Mouse (Mus musculus) MEL (cell line): ENCODE data around the gene Isg20l2. TPM values are rescaled to one million over a fixed set of nuclear protein-coding genes. Genes with fewer than 3 reads are reported as not detected.

Source experiments
- DNase-seq: peaks from one replicate; pipeline ENCODE4 v3.0.0; 2011; ENCODE audit warnings: low read depth, low spot score
- H3K27ac ChIP-seq: 2 replicates; pipeline ENCODE4 v1.5.1; 2012; ENCODE audit warnings: low read depth, mild to moderate bottlenecking, control low read depth, low read length, moderate library complexity; ENCODE audit not compliant: control insufficient read depth
- H3K27me3 ChIP-seq, 2 experiments: fragments of 150-350 bp in 1 of 2; sonication (generic) in 1 of 2; 2 replicates each; pipeline ENCODE4 v1.6.1; 2012; ENCODE audit warnings: low read length in 2 of 2, mild to moderate bottlenecking in 2 of 2, improper control_type of control experiment in 1 of 2, moderate library complexity in 1 of 2; ENCODE audit not compliant: insufficient read depth in 2 of 2, control insufficient read depth in 1 of 2
- H3K36me3 ChIP-seq, 2 experiments: 2 replicates each; pipeline ENCODE4 v1.6.1; 2012 to 2014; ENCODE audit warnings: low read length in 2 of 2, improper control_type of control experiment in 1 of 2, inconsistent platforms in 1 of 2, mild to moderate bottlenecking in 1 of 2; ENCODE audit not compliant: insufficient read depth in 2 of 2, control insufficient read depth in 1 of 2
- H3K4me1 ChIP-seq, 2 experiments: fragments of 150-350 bp in 1 of 2; sonication (generic) in 1 of 2; 2 replicates each; pipeline ENCODE4 v1.6.1; 2012; ENCODE audit warnings: low read length in 2 of 2, improper control_type of control experiment in 1 of 2, mild to moderate bottlenecking in 1 of 2; ENCODE audit not compliant: insufficient read depth in 2 of 2, control insufficient read depth in 1 of 2
- H3K4me3 ChIP-seq, 2 experiments: fragments of 150-350 bp in 1 of 2; sonication (generic) in 1 of 2; 2 replicates each; pipeline ENCODE4 v1.5.1; 2012; ENCODE audit warnings: low read depth in 2 of 2, low read length in 2 of 2, mild to moderate bottlenecking in 2 of 2, moderate library complexity in 2 of 2, control low read depth in 1 of 2, improper control_type of control experiment in 1 of 2; ENCODE audit not compliant: control insufficient read depth in 1 of 2, insufficient read depth in 1 of 2
- H3K79me2 ChIP-seq: 2 replicates; pipeline ENCODE4 v1.6.1; 2012; ENCODE audit warnings: mild to moderate bottlenecking, low read length, moderate library complexity; ENCODE audit not compliant: control insufficient read depth, poor library complexity, insufficient read depth
- H3K9ac ChIP-seq: 2 replicates; pipeline ENCODE4 v1.6.1; 2012; ENCODE audit warnings: low read depth, mild to moderate bottlenecking, control low read depth, low read length, moderate library complexity; ENCODE audit not compliant: control insufficient read depth, poor library complexity, severe bottlenecking
- H3K9me3 ChIP-seq: fragments of 150-350 bp; sonication (generic); replicated peaks from 2 replicates; pipeline ENCODE4 v1.6.1; 2012; ENCODE audit warnings: mild to moderate bottlenecking, low read length, improper control_type of control experiment, moderate library complexity; ENCODE audit not compliant: insufficient read depth
- BHLHE40 ChIP-seq: IDR thresholded peaks from 2 replicates; pipeline ENCODE4 v1.6.1; 2012; ENCODE audit warnings: low read depth, mild to moderate bottlenecking, inconsistent platforms, low read length, improper control_type of control experiment, borderline replicate concordance
- CHD1 ChIP-seq: IDR thresholded peaks from 2 replicates; pipeline ENCODE4 v1.6.1; 2012; ENCODE audit warnings: low read depth, mild to moderate bottlenecking, inconsistent platforms, low read length, improper control_type of control experiment
- CHD2 ChIP-seq: IDR thresholded peaks from 2 replicates; pipeline ENCODE4 v1.6.1; 2011; ENCODE audit warnings: low read length, improper control_type of control experiment
- CTCF ChIP-seq, 3 experiments: IDR thresholded peaks in 2 of 3; conservative IDR thresholded peaks in 1 of 3; 2 replicates each; pipeline ENCODE4 v1.5.1; 2011 to 2012; ENCODE audit warnings: low read length in 3 of 3, low read depth in 2 of 3, mild to moderate bottlenecking in 2 of 3, improper control_type of control experiment in 1 of 3, inconsistent platforms in 1 of 3, mixed read lengths in 1 of 3, moderate library complexity in 1 of 3; ENCODE audit not compliant: control insufficient read depth in 1 of 3, insufficient read depth in 1 of 3, poor library complexity in 1 of 3, severe bottlenecking in 1 of 3
- ELF1 ChIP-seq: IDR thresholded peaks from 2 replicates; pipeline ENCODE4 v1.6.1; 2014; ENCODE audit warnings: low read depth, mild to moderate bottlenecking, inconsistent platforms, low read length, improper control_type of control experiment, moderate library complexity
- HCFC1 ChIP-seq: IDR thresholded peaks from 2 replicates; pipeline ENCODE4 v1.6.1; 2012; ENCODE audit warnings: low read depth, mild to moderate bottlenecking, inconsistent platforms, low read length, improper control_type of control experiment, moderate library complexity
- JUND ChIP-seq: IDR thresholded peaks from 2 replicates; pipeline ENCODE4 v1.6.1; 2011; ENCODE audit warnings: low read depth, mild to moderate bottlenecking, improper control_type of control experiment, low read length
- KAT2A ChIP-seq: conservative IDR thresholded peaks from 2 replicates; pipeline ENCODE4 v1.6.1; 2012; ENCODE audit warnings: low read depth, low read length, improper control_type of control experiment, inconsistent platforms
- MAFK ChIP-seq: IDR thresholded peaks from 2 replicates; pipeline ENCODE4 v1.6.1; 2011; ENCODE audit warnings: low read depth, mild to moderate bottlenecking, low read length, improper control_type of control experiment, borderline replicate concordance
- MAZ ChIP-seq: IDR thresholded peaks from 2 replicates; pipeline ENCODE4 v1.6.1; 2012; ENCODE audit warnings: low read depth, mild to moderate bottlenecking, inconsistent platforms, low read length, improper control_type of control experiment
- MYB ChIP-seq: IDR thresholded peaks from 2 replicates; pipeline ENCODE4 v1.6.1; 2011; ENCODE audit warnings: mild to moderate bottlenecking, low read depth, low read length, improper control_type of control experiment
- NELFE ChIP-seq: IDR thresholded peaks from 2 replicates; pipeline ENCODE4 v1.6.1; 2011; ENCODE audit warnings: low read depth, low read length, improper control_type of control experiment
- POLR2A ChIP-seq, 2 experiments: IDR thresholded peaks; 2 replicates each; pipeline ENCODE4 v1.6.1; 2011 to 2012; ENCODE audit warnings: low read length in 2 of 2, mild to moderate bottlenecking in 2 of 2, control low read depth in 1 of 2, improper control_type of control experiment in 1 of 2, low read depth in 1 of 2, moderate library complexity in 1 of 2; ENCODE audit not compliant: control insufficient read depth in 1 of 2, insufficient read depth in 1 of 2, poor library complexity in 1 of 2
- POLR2AphosphoS2 ChIP-seq: IDR thresholded peaks from 2 replicates; pipeline ENCODE4 v1.6.1; 2011; ENCODE audit warnings: low read length, improper control_type of control experiment
- POLR2AphosphoS5 ChIP-seq: IDR thresholded peaks from 2 replicates; pipeline ENCODE4 v1.6.1; 2012; ENCODE audit warnings: low read depth, borderline replicate concordance, mild to moderate bottlenecking, inconsistent platforms, low read length, moderate library complexity, mixed read lengths
- SMC3 ChIP-seq: IDR thresholded peaks from 2 replicates; pipeline ENCODE4 v1.6.1; 2011; ENCODE audit warnings: low read depth, low read length, improper control_type of control experiment
- TAL1 ChIP-seq: IDR thresholded peaks from 2 replicates; pipeline ENCODE4 v1.6.1; 2012; ENCODE audit warnings: mild to moderate bottlenecking, inconsistent platforms, low read length, moderate library complexity, mixed read lengths
- TBP ChIP-seq: IDR thresholded peaks from 2 replicates; pipeline ENCODE4 v1.8.0; 2011; ENCODE audit warnings: low read depth, low read length, improper control_type of control experiment
- TCF12 ChIP-seq: IDR thresholded peaks from 2 replicates; pipeline ENCODE4 v1.6.1; 2014; ENCODE audit warnings: low read depth, mild to moderate bottlenecking, inconsistent platforms, low read length, improper control_type of control experiment, moderate library complexity
- ZKSCAN1 ChIP-seq: IDR thresholded peaks from 2 replicates; pipeline ENCODE4 v1.6.1; 2012; ENCODE audit warnings: low read depth, mild to moderate bottlenecking, inconsistent platforms, low read length, improper control_type of control experiment, moderate library complexity
- ZMIZ1 ChIP-seq: IDR thresholded peaks from 2 replicates; pipeline ENCODE4 v1.6.1; 2012; ENCODE audit warnings: low read depth, mild to moderate bottlenecking, inconsistent platforms, low read length, improper control_type of control experiment, moderate library complexity
- ZNF384 ChIP-seq: IDR thresholded peaks from 2 replicates; pipeline ENCODE4 v1.6.1; 2012; ENCODE audit warnings: low read depth, mild to moderate bottlenecking, inconsistent platforms, low read length, improper control_type of control experiment
- polyA plus RNA-seq, 2 experiments: library from polyadenylated mRNA; stranded (reverse) in 1 of 2; unstranded in 1 of 2; fragments of >175 nt in 1 of 2; fragments of >200 nt in 1 of 2; gene quantifications; 2 replicates each; pipeline versions ENCODE4 v1.2.1 to v1.2.4; 2012; ENCODE audit warnings: low replicate concordance in 2 of 2, low read depth in 1 of 2; ENCODE audit not compliant: insufficient read length in 2 of 2, insufficient read depth in 1 of 2, missing spikeins in 1 of 2
- total RNA-seq: library from RNA; depleted of rRNA; stranded (reverse); fragments of 300-350 nt; gene quantifications from 2 replicates; pipeline ENCODE4 v1.2.3, GENCODE M21; 2012

Gene Isg20l2
- total and polyA plus RNA-seq, 3 experiments, result 45.0 to 71.8 TPM; not detected in 1

DNA sequence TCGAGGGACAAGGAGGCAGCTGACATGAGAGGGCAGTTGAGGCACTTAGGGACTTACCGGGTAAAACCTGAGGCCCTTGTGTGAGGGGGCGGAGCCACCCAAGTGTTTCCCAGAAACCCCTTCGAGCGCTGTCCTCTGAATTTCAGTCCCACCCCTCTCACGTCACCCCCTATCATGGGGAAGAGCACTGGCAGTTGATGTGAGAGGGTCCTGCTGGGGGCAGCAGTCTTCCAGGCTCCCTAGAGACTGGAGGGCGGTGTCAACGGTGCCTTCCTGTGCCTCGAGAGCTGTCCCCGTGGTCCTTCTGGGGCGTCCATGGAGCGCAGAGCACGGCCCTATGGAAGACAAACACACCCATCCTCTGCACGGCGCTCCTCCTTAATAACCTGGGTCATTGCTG lies 57.5 kb downstream of the Isg20l2 start:
- Histone ChIP-seq H3K9me3 (no peaks in the 10 kb centered on the region), H3K27ac (peak overlapping the region; percentile 60), H3K36me3 (no peaks in the 10 kb centered on the region; a peak in 1 of 4 replicates), H3K9ac (peak overlapping the region; percentile 72), H3K79me2 (no peaks in the 10 kb centered on the region), H3K4me1 (no peaks in the 10 kb centered on the region; a peak in 2 of 4 replicates), H3K27me3 (no peaks in the 10 kb centered on the region), H3K4me3 (peak overlapping the region; percentile 56 to 62)
- TF ChIP-seq TBP (peak; percentile 88), ZKSCAN1 (no peak), BHLHE40 (no peak), POLR2AphosphoS5 (0 out of 2 replicates have a peak, but pooled peaks have one; percentile 36), HCFC1 (peak; percentile 76), POLR2AphosphoS2 (peak; percentile 83), JUND (no peak), CTCF (IDR thresholded peaks at IDR 0.05 in 2 of 3, conservative IDR thresholded peaks at IDR 0.05 in 1 of 3; ENCODE audit: control insufficient read depth in 1 of 3, insufficient read depth in 1 of 3, low read depth in 2 of 3, low read length in 3 of 3, poor library complexity in 1 of 3, severe bottlenecking in 1 of 3) (peak in 2 of 3 experiments; percentile 34 to 40; a peak in 3 of 6 replicates), ELF1 (no peak), ZMIZ1 (peak; percentile 85; the same call in 1 of the 2 replicates), MYB (peak; percentile 33; the same call in 1 of the 2 replicates), CHD1 (no peak), TCF12 (peak; percentile 48; the same call in 1 of the 2 replicates), POLR2A (IDR thresholded peaks at IDR 0.05; ENCODE audit: control insufficient read depth in 1 of 2, insufficient read depth in 1 of 2, low read depth in 1 of 2, low read length in 2 of 2, poor library complexity in 1 of 2) (peak; percentile 73 to 86), MAZ (peak; percentile 71; the same call in 1 of the 2 replicates), NELFE (peak; percentile 75), CHD2 (no peak), TAL1 (no peak)
- DNase-seq, result peak; percentile 96

DNA sequence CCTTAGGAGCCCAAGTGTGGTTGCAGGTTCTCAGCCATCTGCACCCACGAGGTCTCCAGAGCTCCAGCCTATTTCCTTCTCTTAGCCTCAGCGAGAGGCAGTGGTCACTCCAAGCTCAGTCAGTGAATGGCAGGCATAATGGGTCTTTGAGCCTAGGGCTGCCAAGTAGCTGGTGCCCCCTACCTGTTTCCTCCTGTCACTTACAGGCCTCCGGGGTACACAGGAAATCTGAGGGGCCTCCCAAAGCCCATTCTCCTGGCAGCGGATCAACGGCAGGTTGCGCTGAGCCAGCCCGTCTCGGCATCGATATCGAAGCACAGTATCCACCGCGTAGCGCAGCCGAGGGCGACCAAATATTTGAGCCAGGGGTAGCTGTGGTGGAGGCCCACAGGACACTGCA lies 58.0 kb downstream of the Isg20l2 start:
- no peak for TF ChIP-seq ZKSCAN1
- no peak for TF ChIP-seq KAT2A
- peak in 1 of 3 experiments; percentile 15; a peak in 1 of 6 replicates for TF ChIP-seq CTCF (IDR thresholded peaks at IDR 0.05 in 2 of 3, conservative IDR thresholded peaks at IDR 0.05 in 1 of 3; ENCODE audit: control insufficient read depth in 1 of 3, insufficient read depth in 1 of 3, low read depth in 2 of 3, low read length in 3 of 3, poor library complexity in 1 of 3, severe bottlenecking in 1 of 3)
- TF ChIP-seq TAL1, result no peak
- no peak for TF ChIP-seq ZNF384
- TF ChIP-seq POLR2AphosphoS2, result no peak
- no peak for TF ChIP-seq MAFK
- no peak for TF ChIP-seq SMC3
- no peak for DNase-seq
- no peaks in the 10 kb centered on the region for H3K79me2 ChIP-seq
- peak overlapping the region; percentile 12 for H3K27ac ChIP-seq
- H3K4me3 ChIP-seq, result peak overlapping the region; percentile 56 to 62
- H3K9me3 ChIP-seq, result no peaks in the 10 kb centered on the region
- H3K36me3 ChIP-seq, result no peaks in the 10 kb centered on the region; a peak in 1 of 4 replicates
- H3K27me3 ChIP-seq, result no peaks in the 10 kb centered on the region
- peak overlapping the region; percentile 60 for H3K9ac ChIP-seq
- no peaks in the 10 kb centered on the region; a peak in 2 of 4 replicates for H3K4me1 ChIP-seq
